Mouse (Mus musculus): ENCODE measurements around the gene March6. TPM values are rescaled to one million over a fixed set of nuclear protein-coding genes. Genes with fewer than 3 reads are reported as not detected.

The March6 gene
- total RNA-seq, 2 experiments from 2014 or later, result 31.1 to 35.7 TPM

- peak; percentile 59; the same call in 1 of the 2 replicates for ATAC-seq (ENCODE audit: poor library complexity, severe bottlenecking)
These were observed 13.7 kb downstream of the March6 start for GRCm38 (mm10) chr15:31517186-31517585.

GRCm38 (mm10) chr15:31511795-31512194 lies 19.1 kb downstream of the March6 start:
- ATAC-seq (ENCODE audit: poor library complexity, severe bottlenecking), result no peak

GRCm38 (mm10) chr15:31511406-31511771 lies 19.5 kb downstream of the March6 start:
- ATAC-seq (ENCODE audit: poor library complexity, severe bottlenecking), result no peak

- no peak for ATAC-seq (ENCODE audit: poor library complexity, severe bottlenecking)
These were observed 20.1 kb downstream of the March6 start for GRCm38 (mm10) chr15:31510477-31511405.

DNA sequence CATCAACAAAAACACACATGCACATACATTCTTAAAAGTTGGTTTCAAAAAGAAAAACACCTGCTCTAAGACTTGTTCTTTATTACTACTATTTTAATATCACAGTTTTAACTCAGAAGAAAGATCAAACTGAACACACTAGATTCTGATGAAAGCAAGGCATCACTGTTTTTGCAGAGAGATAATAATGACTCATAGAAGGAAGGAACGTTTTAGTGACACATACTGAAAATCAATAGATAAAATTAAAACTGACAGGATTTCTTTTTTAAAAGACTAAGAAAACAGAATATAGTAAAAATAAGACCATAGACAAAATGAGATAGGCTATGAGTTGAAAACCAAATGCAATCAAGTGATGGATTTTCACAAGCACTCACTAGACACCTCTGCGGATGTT lies 25.8 kb downstream of the March6 start:
- no peak for ATAC-seq (ENCODE audit: poor library complexity, severe bottlenecking)

DNA sequence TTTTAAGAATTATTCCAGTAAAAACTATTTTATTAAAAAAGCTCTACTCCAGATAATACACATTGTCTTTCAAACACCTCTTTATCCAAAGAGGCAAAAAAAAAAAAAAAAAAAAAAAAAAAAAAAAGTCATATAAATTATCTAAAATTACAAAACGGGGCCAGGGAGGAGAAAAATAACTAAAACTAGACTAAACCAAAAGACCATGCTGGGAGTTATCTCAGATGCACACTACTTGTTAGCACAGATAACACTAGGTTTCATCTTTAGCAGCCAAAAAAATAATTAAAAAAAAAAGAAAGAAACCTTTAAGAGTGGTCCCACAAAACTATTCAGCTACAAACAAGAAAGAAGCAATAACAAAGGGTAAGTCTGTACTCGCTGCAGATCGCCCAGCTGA lies 27.4 kb downstream of the March6 start:
- no peak for ATAC-seq (ENCODE audit: poor library complexity, severe bottlenecking)

DNA sequence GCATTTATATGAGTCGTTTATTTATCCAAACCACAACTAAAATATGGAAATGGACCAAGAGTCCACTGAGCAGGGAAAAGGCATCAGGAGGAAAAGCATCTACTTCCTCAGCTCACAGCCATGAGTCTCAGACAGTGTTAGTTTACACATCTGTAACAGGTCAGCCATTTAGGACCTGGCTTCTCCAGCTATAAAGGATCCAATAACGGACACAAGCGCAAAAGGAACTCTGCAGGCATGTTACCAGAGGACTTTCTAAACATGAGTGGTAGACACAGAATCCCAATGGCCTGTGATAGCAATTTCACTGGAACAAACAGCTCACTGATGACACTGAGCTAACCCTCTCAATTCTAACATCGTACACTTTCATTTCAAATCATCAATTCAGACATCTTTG lies 27.9 kb downstream of the March6 start:
- no peak for ATAC-seq (ENCODE audit: poor library complexity, severe bottlenecking)

DNA sequence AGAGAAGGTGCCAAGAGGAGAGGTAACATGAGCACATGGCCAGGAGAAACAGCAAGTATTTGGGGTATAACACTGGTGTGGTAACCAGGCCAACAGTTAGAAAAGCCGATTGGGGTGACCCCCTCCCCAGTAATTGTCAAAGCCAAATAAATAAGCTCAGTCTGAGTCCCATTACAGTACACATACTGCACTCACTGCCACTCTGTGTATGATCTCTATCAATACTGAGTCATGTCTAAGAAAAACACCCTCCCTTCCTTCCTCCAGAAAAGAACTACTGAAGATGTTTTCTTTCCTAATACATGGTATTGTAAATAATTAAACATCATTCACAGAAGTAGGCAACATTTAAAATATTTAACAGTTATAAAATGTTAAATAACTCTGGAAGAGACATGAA lies 28.5 kb downstream of the March6 start:
- no peak for ATAC-seq (ENCODE audit: poor library complexity, severe bottlenecking)

- no peak for ATAC-seq (ENCODE audit: poor library complexity, severe bottlenecking)
These were observed 36.0 kb downstream of the March6 start for GRCm38 (mm10) chr15:31494803-31495202.

- no peak for ATAC-seq (ENCODE audit: poor library complexity, severe bottlenecking)
These were observed 36.5 kb downstream of the March6 start for GRCm38 (mm10) chr15:31494310-31494709.

- ATAC-seq (ENCODE audit: poor library complexity, severe bottlenecking), result no peak
These were observed 43.4 kb downstream of the March6 start for GRCm38 (mm10) chr15:31487407-31487806.

- ATAC-seq (ENCODE audit: poor library complexity, severe bottlenecking), result no peak
These were observed 54.2 kb downstream of the March6 start for GRCm38 (mm10) chr15:31476678-31477077.

DNA sequence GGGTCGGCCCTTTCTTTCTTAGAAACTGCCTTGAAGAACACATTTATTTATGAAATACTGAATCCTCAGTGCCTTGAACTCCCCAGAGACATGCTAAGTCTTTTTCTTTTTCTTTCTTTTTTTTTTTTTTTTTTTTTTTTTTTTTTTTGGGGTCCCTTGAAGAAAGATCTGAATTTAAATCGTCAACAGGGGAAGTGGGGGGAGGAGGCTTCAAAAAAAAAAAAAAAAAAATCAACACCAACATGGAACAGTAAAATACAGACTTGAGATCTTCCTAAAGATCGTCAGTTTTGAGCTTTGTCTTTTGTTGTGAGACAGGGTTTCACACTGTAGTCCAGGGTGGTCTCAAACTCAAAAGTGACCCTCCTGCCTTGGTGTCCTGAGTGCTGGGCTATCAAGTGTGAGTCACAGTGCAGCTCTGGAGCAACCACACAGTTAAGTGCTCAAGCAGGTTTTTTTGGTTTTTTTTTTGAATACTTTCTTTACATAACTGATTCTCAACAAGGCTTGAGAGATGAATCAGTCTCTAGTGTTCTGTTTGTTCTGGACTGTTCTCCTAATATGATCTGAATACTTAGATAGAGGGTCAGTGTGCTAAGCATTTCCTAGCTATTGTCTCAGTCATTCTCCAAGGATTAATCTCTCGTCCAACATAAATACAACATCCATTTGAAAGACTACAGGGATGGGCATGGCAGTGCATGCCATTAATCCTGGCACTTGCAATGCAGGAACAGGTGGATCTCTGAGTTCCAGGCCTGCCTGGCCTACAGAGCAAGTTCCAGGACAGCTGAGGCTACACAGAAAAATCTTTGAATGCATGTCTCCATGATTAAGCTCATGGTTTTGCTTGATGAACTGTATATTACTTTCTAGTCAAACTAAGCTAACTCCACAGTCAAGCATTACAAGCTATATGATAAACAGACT lies 57.9 kb downstream of the March6 start:
- no peak for ATAC-seq (ENCODE audit: poor library complexity, severe bottlenecking)

DNA sequence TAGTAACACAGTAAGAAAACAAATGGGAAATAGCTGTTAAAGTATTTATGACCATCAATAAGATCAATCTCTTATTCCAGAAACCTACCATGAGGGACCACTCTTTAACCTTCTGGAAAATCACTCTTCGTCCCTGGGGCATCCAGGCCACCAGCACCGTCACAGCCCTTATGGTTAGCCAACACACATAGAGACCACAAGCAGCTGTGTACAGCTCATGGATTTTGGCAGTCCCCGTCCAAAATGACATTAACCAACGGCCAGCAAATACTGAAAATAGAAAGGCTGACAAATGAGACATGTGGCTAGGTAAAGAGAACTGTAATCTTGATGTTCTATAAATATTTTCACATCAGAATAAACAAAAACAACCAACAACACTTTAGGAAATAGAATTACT lies 59.3 kb downstream of the March6 start:
- ATAC-seq (ENCODE audit: poor library complexity, severe bottlenecking), result no peak

GRCm38 (mm10) chr15:31469497-31469896 lies 61.4 kb downstream of the March6 start:
- ATAC-seq (ENCODE audit: poor library complexity, severe bottlenecking), result no peak

- ATAC-seq (ENCODE audit: poor library complexity, severe bottlenecking), result no peak
These were observed 62.0 kb downstream of the March6 start for GRCm38 (mm10) chr15:31468806-31469205.

- peak; percentile 94 for ATAC-seq (ENCODE audit: poor library complexity, severe bottlenecking)
These were observed 64.1 kb downstream of the March6 start for GRCm38 (mm10) chr15:31466749-31467148.

DNA sequence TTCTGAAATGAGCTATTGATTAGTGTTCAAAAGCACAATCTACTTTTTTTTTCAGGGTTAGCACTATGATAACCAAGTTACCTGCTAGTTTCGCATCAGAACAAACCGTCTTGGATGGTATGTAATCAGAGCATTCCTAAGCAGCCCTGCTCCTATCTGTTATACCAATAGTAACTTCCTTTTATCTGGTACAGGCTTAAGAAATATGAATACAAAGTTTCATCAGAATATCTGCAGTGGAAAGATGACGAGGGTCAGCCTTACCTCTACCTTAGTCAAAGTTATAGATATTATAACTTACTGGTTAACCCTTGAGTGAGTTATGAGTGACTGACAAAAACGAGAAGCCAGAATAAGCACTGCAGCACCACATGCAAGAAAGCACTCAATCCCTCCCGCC lies 64.6 kb downstream of the March6 start:
- peak; percentile 60 for ATAC-seq (ENCODE audit: poor library complexity, severe bottlenecking)

- ATAC-seq (ENCODE audit: poor library complexity, severe bottlenecking), result no peak
These were observed 65.0 kb downstream of the March6 start for GRCm38 (mm10) chr15:31465806-31466205.

GRCm38 (mm10) chr15:31460571-31460970 lies 70.3 kb downstream of the March6 start:
- peak; percentile 75 for ATAC-seq (ENCODE audit: poor library complexity, severe bottlenecking)

- no peak for ATAC-seq (ENCODE audit: poor library complexity, severe bottlenecking)
These were observed 72.8 kb downstream of the March6 start for GRCm38 (mm10) chr15:31458081-31458480.

DNA sequence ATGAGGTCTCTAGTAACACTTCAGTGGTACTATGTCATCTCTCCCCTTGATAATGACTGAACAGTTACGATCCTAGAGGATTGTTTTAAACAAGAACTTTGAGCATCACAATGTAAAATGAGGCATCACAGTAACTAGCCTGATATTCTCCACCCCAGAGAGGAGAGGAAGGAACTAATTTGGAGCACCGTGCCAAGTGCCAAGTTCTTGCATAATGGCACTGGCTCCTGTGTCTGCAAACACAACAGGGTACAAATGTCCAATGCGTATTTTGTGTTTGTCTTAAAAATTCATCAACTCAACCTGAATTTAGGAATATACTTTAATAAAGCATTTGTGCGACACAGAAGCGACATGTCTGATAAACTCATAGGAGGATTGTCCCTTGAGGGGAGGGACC lies 74.5 kb downstream of the March6 start:
- no peak for ATAC-seq (ENCODE audit: poor library complexity, severe bottlenecking)
